Mouse (Mus musculus) CD8-positive naive resting alpha-beta T cell, adult 57 days (primary cell): ENCODE measurements around the gene Mus81. TPM values are rescaled to one million over a fixed set of nuclear protein-coding genes. Genes with fewer than 3 reads are reported as not detected.

Experiments used
- total RNA-seq: library from RNA; stranded (reverse); gene quantifications from one replicate; pipeline ENCODE4 v1.2.4, GENCODE M21; 2023

The Mus81 gene
- total RNA-seq = 41.4 TPM

GRCm38 (mm10) chr19:5487768-5488550 is at the start of gene Mus81:
Gene Mus81 (minus strand): TSS chr19:5488402.

DNA sequence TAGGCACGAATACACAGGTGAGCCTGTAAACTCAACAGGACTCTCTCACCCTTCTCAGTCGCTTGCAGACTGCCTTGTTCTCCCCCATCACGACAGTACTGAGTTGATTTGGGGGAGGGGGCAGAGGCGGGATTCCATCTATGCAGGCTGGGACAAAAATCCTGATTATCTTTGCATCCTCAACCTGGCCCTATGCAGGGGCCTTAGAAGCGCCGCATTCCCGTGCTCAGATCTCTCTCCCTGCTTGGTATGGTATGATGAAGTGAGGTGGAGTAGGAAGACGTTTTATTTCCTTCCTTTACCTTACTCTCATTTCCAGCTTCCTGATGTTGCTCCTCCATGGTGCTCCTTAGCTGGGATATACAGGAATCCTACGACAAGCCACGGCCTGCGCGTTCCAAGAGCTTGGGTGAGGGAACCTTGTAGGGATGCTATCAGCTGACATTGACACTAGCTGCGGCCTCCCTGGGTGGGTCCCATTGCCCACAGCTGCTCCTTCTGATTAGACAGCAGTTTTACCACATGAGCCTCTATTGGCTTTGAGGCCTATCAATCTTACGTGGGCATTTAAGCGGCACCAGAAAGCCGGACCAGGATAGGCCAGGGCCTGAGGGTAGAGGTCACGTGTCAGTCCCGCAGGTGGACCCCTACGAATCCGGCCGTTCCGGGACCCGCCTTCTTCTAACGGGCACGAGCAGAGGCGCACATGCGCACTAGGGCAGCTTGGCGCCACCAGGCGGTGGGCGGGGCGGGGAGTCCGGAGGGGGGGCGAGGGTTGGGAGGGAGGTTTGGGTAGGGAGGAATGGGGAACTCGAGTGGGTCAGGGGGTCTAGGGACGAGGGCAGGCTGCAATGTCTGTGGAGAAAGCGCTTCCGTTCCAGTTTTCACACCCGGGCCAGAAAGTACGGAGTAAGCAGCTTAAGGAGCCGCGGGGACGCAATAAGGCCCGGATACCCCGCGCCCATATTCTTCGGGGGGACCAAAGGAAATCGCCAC is 22.1 kb upstream of the Mus81 start, which contains the start of gene Snx32:
Gene Snx32 (minus strand): TSS at position 508 of the 996 bp plus-strand sequence.

GRCm38 (mm10) chr19:5503687-5504086 is 15.5 kb upstream of the Mus81 start, which contains the start of gene 1700020D05Rik:
Gene 1700020D05Rik (minus strand): TSS chr19:5503787.

GRCm38 (mm10) chr19:5490313-5490897 is 2.2 kb upstream of the Mus81 start, which contains the start of gene Cfl1:
Gene Cfl1 (plus strand): TSS chr19:5490455.

GRCm38 (mm10) chr19:5473720-5474119 is 14.5 kb downstream of the Mus81 start, which contains the start of gene Efemp2:
Gene Efemp2 (plus strand): TSS chr19:5473954.

DNA sequence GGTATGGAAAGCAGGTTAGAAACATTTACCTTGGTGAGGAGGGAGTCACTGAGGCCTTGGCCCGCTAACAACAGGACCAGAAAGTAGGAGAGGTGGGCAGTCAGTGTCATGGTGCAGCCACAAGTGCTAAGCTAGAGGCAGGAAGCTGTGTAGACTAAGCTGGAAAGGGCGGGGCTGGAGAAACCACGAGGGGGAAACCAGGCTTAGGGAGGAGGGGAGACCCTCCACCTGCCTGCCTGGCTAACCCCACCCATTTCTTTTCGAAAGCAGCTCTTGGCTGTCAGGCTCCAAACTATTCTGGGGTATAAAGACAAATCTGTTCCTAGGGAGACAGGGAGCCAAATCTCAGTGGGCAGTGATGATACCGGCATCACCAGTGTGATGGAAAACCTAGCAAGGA is 19.8 kb downstream of the Mus81 start, which contains the start of gene Ctsw:
Gene Ctsw (minus strand): TSS at position 134 of the 400 bp plus-strand sequence.

DNA sequence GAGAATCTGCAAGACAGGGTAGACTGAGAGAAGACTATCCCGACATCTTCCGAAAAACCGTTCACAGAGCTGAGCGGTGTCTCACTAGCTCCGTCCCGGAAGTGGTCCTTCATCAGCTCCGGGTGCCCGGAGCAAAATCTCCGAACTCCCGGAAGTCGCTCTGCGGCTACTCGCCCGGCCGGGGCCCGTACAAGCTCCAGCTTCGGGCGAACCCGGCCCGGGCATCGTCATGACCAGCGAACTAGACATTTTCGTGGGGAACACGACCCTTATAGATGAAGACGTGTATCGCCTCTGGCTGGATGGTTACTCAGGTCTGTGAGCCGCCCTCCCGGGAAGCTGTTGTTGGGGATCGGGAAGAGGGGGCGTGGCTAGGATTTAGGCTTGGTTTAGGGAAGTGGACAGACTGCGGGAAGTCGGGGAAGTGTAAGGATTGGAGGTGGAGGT is 27.7 kb downstream of the Mus81 start, which contains the start of gene Fibp:
Gene Fibp (plus strand): TSS at position 151 of the 447 bp plus-strand sequence.

DNA sequence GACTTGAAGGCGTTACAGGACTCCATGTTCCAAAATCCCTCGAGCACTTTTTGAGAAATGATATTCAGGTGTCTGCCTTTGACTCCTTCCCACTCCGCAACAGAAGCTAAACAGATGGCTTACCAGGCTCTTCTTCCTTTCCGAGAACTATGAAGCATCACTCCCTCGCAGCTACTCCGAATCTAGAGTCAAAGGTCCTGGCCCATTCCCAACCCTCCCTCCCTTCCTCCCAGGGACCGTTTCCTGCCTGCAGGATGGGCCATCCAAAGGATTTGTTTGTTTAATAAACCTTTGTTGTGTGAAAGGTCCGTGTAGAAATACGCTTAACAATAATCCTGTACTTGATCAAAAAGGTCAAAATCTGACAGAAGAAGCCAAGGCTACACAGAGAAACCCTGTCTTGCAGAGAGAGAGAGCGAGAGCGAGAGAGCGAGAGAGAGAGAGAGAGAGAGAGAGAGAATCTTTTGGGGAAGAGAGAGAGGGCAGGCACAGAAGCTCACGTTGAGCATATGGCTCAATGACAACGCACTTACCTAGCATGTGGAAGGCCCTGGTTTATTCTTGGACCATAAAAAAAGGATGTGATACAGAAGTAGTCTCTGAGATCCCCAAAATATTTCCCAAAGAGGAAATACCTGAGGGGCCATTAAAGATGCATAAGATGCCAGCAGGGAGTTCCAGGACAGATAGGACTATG is 30.3 kb downstream of the Mus81 start, which contains the start of gene Ccdc85b:
Gene Ccdc85b (minus strand): TSS at position 149 of the 697 bp plus-strand sequence.

DNA sequence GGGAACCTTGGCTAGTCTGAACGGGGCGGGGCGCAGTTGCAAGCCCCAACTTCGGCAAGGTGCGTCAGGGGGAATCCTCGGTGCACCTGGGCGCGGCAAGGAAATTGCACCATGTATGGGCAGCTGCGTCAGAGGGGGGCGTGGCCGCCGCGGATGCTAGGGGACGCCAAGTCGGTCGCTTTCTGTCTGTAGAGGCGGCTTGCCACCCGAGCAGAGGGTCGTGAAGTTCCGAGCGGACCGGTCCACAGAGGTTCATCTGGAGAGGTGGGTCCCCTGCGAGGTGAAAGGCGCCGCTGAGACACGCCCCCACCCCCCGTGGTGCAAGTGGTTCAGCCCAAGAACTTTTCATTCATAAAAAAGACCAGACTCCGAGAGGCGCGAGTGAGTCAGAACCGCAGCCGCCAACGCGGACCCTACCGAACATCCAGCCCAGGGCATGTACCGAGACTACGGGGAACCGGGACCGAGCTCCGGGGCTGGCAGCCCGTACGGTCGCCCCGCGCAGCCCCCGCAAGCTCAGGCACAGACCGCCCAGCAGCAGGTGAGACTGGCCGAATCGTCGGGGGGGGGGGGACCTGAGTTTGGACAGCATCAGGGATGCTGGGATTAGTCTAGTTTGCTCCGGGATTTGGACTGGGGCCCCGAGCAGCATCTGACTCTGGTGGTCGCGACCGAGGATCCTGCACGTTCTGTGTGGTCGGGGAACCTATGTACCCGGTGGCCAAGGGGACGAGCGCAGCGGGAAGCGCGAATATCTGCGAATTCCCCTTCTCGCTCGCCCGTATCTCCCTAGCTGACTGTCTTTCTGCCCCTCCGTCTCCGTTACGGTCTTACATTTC is 40.5 kb downstream of the Mus81 start, which contains the start of gene Fosl1:
Gene Fosl1 (plus strand): TSS at position 33 of the 839 bp plus-strand sequence.

Other genes starting within 250 kb of the Mus81 start
- 95.0 TPM for gene Pacs1, start 215.3 kb downstream of the Mus81 start, total RNA-seq
- gene Sf3b2, start 192.9 kb downstream of the Mus81 start, total RNA-seq = 240 TPM
- gene Gal3st3, start 190.1 kb downstream of the Mus81 start, total RNA-seq = not detected
- not detected for gene Catsper1, start 152.7 kb downstream of the Mus81 start, total RNA-seq
- not detected for gene Cst6, start 138.8 kb downstream of the Mus81 start, total RNA-seq
- 34.6 TPM for gene Eif1ad, start 121.7 kb downstream of the Mus81 start, total RNA-seq
- gene Banf1, start 121.2 kb downstream of the Mus81 start, total RNA-seq = 108 TPM
- 167 TPM for gene Sart1, start 99.7 kb downstream of the Mus81 start, total RNA-seq
- gene Tsga10ip, start 85.9 kb downstream of the Mus81 start, total RNA-seq = 0.86 TPM
- gene Drap1, start 63.4 kb downstream of the Mus81 start, total RNA-seq = 162 TPM
- 50.8 TPM for gene AI837181, start 63.3 kb downstream of the Mus81 start, total RNA-seq
- 1.4 TPM for gene Fosl1, start 40.9 kb downstream of the Mus81 start, total RNA-seq
- 7.1 TPM for gene Ccdc85b, start 30.5 kb downstream of the Mus81 start, total RNA-seq
- gene Fibp, start 27.8 kb downstream of the Mus81 start, total RNA-seq = 91.2 TPM
- 223 TPM for gene Ctsw, start 19.9 kb downstream of the Mus81 start, total RNA-seq
- gene Efemp2, start 14.4 kb downstream of the Mus81 start, total RNA-seq = 1.4 TPM
- gene Cfl1, start 2.1 kb upstream of the Mus81 start, total RNA-seq = 1,395 TPM
- gene 1700020D05Rik, start 15.4 kb upstream of the Mus81 start, total RNA-seq = 1.7 TPM
- gene Snx32, start 22.1 kb upstream of the Mus81 start, total RNA-seq = 8.0 TPM
- not detected for gene Ovol1, start 72.2 kb upstream of the Mus81 start, total RNA-seq
- 20.0 TPM for gene Ap5b1, start 79.6 kb upstream of the Mus81 start, total RNA-seq
- gene Rnaseh2c, start 113.5 kb upstream of the Mus81 start, total RNA-seq = 92.9 TPM
- 137 TPM for gene Kat5, start 121.8 kb upstream of the Mus81 start, total RNA-seq
- 118 TPM for gene Rela, start 149.1 kb upstream of the Mus81 start, total RNA-seq
- 184 TPM for gene Sipa1, start 175.3 kb upstream of the Mus81 start, total RNA-seq
- gene Map3k11, start 200.3 kb upstream of the Mus81 start, total RNA-seq = 53.9 TPM
- gene Pcnx3, start 200.5 kb upstream of the Mus81 start, total RNA-seq = 165 TPM
- gene Kcnk7, start 216.0 kb upstream of the Mus81 start, total RNA-seq = not detected
- gene Ehbp1l1, start 237.9 kb upstream of the Mus81 start, total RNA-seq = 24.1 TPM
- gene Fam89b, start 241.3 kb upstream of the Mus81 start, total RNA-seq = 25.9 TPM